Mouse (Mus musculus) gonadal fat pad, adult 2 months (tissue): ENCODE results near the gene Sh3bp1. TPM values are rescaled to one million over a fixed set of nuclear protein-coding genes. Genes with fewer than 3 reads are reported as not detected.

Experiments
- DNase-seq: peaks from one replicate; pipeline ENCODE4 v3.0.0-alpha.2; 2012; ENCODE audit warnings: low read depth
- polyA plus RNA-seq: library from polyadenylated mRNA; depleted of rRNA; stranded (reverse); fragments of >200 nt; gene quantifications from 2 replicates; pipeline ENCODE4 v1.2.3, GENCODE M21; 2012

Sh3bp1 gene
- polyA plus RNA-seq, 1 experiment, result 23.4 TPM

- no peak for DNase-seq
Observed at GRCm38 (mm10) chr15:78915660-78916017, 16.1 kb downstream of the Sh3bp1 start.

- DNase-seq, result no peak
Observed at GRCm38 (mm10) chr15:78916052-78916826, 16.7 kb downstream of the Sh3bp1 start.

- DNase-seq, result no peak
Observed at GRCm38 (mm10) chr15:78918126-78918525, 18.6 kb downstream of the Sh3bp1 start.

- DNase-seq, result no peak
Observed at GRCm38 (mm10) chr15:78919914-78920313, 20.3 kb downstream of the Sh3bp1 start.

- DNase-seq, result no peak
Observed at GRCm38 (mm10) chr15:78922700-78923099, 23.1 kb downstream of the Sh3bp1 start.

- DNase-seq, result no peak
Observed at GRCm38 (mm10) chr15:78923585-78923984, 24.0 kb downstream of the Sh3bp1 start.

GRCm38 (mm10) chr15:78925129-78925528 lies 25.6 kb downstream of the Sh3bp1 start:
- no peak for DNase-seq

GRCm38 (mm10) chr15:78926021-78926919 lies 26.7 kb downstream of the Sh3bp1 start, which contains the start of gene Lgals1:
Gene Lgals1, plus strand, starts transcription at chr15:78926725.
- no peak for DNase-seq

GRCm38 (mm10) chr15:78927021-78927787 lies 27.6 kb downstream of the Sh3bp1 start:
- no peak for DNase-seq

GRCm38 (mm10) chr15:78927788-78928457 lies 28.4 kb downstream of the Sh3bp1 start:
- DNase-seq, result no peak

GRCm38 (mm10) chr15:78928539-78928938 lies 29.0 kb downstream of the Sh3bp1 start:
- no peak for DNase-seq

- DNase-seq, result no peak
Observed at GRCm38 (mm10) chr15:78930192-78930706, 30.7 kb downstream of the Sh3bp1 start.

GRCm38 (mm10) chr15:78930801-78931426 lies 31.3 kb downstream of the Sh3bp1 start:
- DNase-seq, result no peak

- DNase-seq, result no peak
Observed at GRCm38 (mm10) chr15:78931577-78931976, 32.0 kb downstream of the Sh3bp1 start.

GRCm38 (mm10) chr15:78934784-78935320 lies 35.3 kb downstream of the Sh3bp1 start, which contains the start of gene Nol12:
Gene Nol12, plus strand, starts transcription at chr15:78934933.
- peak; percentile 49 for DNase-seq

- DNase-seq, result no peak
Observed at GRCm38 (mm10) chr15:78936403-78936802, 36.8 kb downstream of the Sh3bp1 start.

- no peak for DNase-seq
Observed at GRCm38 (mm10) chr15:78937311-78937710, 37.7 kb downstream of the Sh3bp1 start.

GRCm38 (mm10) chr15:78937963-78938362 lies 38.4 kb downstream of the Sh3bp1 start:
- DNase-seq, result no peak

- DNase-seq, result no peak
Observed at GRCm38 (mm10) chr15:78940325-78940724, 40.8 kb downstream of the Sh3bp1 start.

- no peak for DNase-seq
Observed at GRCm38 (mm10) chr15:78942663-78943062, 43.1 kb downstream of the Sh3bp1 start.
